Mouse (Mus musculus): ENCODE measurements at regions not wholly inside any gene's neighbourhood (a gene's known extent, or its start where the extent isn't known, plus 50 kb on each side); places are given as distances from the start of the nearest gene placed in this dataset.
A peak's percentile ranks its signal among the peaks of the same experiment; 100 is the strongest.
"Not testable (repeated sequence)": the region's sequence is repeated elsewhere in the genome, so short reads cannot be mapped to it uniquely, and the experiment has no call there.

GRCm38 (mm10) chr19:54115335-54115734 lies 71.4 kb downstream of the Adra2a start:
- H3K4me2 ChIP-seq (ENCODE audit: low read depth, low read length, severe bottlenecking) = peak overlapping the region; percentile 62; the same call in 1 of the 2 replicates
- no peaks in the 10 kb centered on the region for H3K27me3 ChIP-seq (ENCODE audit: control insufficient read depth, insufficient read depth, low read length)
- no peaks in the 10 kb centered on the region for H3K36me3 ChIP-seq (ENCODE audit: control insufficient read depth, insufficient read depth, low read length)
- H3K9me3 ChIP-seq (ENCODE audit: control insufficient read depth, low read length) = no peaks in the 10 kb centered on the region
- no peak overlapping the region for H3K9ac ChIP-seq (ENCODE audit: low read length)
- peak overlapping the region; percentile 37; the same call in 1 of the 2 replicates for H3K4me3 ChIP-seq (ENCODE audit: low read depth, low read length)
- ATAC-seq (replicated peaks; ENCODE audit: low FRiP score) (peak; percentile 27; the same call in 1 of the 2 replicates), DNase-seq (ENCODE audit: low spot score) (no peak)
- no peak overlapping the region for H3K27ac ChIP-seq (ENCODE audit: low read depth, low read length)
- no peaks in the 10 kb centered on the region for H3K4me1 ChIP-seq (replicated peaks; ENCODE audit: control insufficient read depth, insufficient read depth, low read length)
- WGBS = 35% methylated on average over 4 of the region's 4 CpGs

GRCm38 (mm10) chr19:54116829-54117228 lies 72.9 kb downstream of the Adra2a start:
- Histone ChIP-seq H3K27ac (ENCODE audit: low read depth, low read length) (no peak overlapping the region), H3K27me3 (ENCODE audit: control insufficient read depth, insufficient read depth, low read length) (no peaks in the 10 kb centered on the region), H3K4me2 (ENCODE audit: low read depth, low read length, severe bottlenecking) (no peak overlapping the region), H3K9me3 (ENCODE audit: control insufficient read depth, low read length) (no peaks in the 10 kb centered on the region), H3K4me1 (replicated peaks; ENCODE audit: control insufficient read depth, insufficient read depth, low read length) (no peaks in the 10 kb centered on the region), H3K4me3 (ENCODE audit: low read depth, low read length) (no peak overlapping the region), H3K36me3 (ENCODE audit: control insufficient read depth, insufficient read depth, low read length) (no peaks in the 10 kb centered on the region), H3K9ac (ENCODE audit: low read length) (no peak overlapping the region)
- ATAC-seq (replicated peaks; ENCODE audit: low FRiP score) (no peak), DNase-seq (ENCODE audit: low spot score) (no peak)
- WGBS = 88% methylated on average over 4 of the region's 4 CpGs

- Histone ChIP-seq H3K27me3 (ENCODE audit: control insufficient read depth, insufficient read depth, low read length) (no peaks in the 10 kb centered on the region), H3K4me2 (ENCODE audit: low read depth, low read length, severe bottlenecking) (no peak overlapping the region), H3K9me3 (ENCODE audit: control insufficient read depth, low read length) (no peaks in the 10 kb centered on the region), H3K36me3 (ENCODE audit: control insufficient read depth, insufficient read depth, low read length) (no peaks in the 10 kb centered on the region), H3K9ac (ENCODE audit: low read length) (no peak overlapping the region), H3K4me3 (ENCODE audit: low read depth, low read length) (no peak overlapping the region), H3K27ac (ENCODE audit: low read depth, low read length) (no peak overlapping the region), H3K4me1 (replicated peaks; ENCODE audit: control insufficient read depth, insufficient read depth, low read length) (no peaks in the 10 kb centered on the region)
- WGBS = 82% methylated on average over 11 of the region's 11 CpGs
- ATAC-seq (replicated peaks; ENCODE audit: low FRiP score) (no peak), DNase-seq (ENCODE audit: low spot score) (no peak)
These were observed 73.7 kb downstream of the Adra2a start for GRCm38 (mm10) chr19:54117676-54118075.

DNA sequence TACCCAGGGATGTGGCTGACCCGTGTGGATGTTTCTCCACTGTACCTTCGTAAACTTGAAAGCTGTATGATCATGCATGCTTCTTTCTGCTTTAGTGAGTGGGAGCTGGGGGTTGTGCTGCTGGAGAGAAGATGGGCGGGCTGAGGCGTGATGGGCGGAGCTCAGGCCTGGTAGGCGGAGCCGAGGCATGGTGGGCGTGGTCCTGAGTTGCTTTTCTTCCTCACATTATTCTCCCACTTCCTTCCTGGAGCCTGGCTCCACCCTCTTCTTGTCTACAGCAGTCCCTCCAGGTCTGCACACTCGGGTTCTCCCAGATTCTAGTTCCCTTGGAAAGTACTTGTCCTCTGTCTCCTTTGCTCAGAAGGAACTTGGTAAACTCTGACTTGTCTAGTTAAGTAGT lies 79.6 kb downstream of the Adra2a start:
- Histone ChIP-seq H3K4me2 (ENCODE audit: low read depth, low read length, severe bottlenecking) (no peak overlapping the region), H3K9ac (ENCODE audit: low read length) (no peak overlapping the region), H3K27ac (ENCODE audit: low read depth, low read length) (no peak overlapping the region), H3K27me3 (ENCODE audit: control insufficient read depth, insufficient read depth, low read length) (no peaks in the 10 kb centered on the region), H3K9me3 (ENCODE audit: control insufficient read depth, low read length) (no peaks in the 10 kb centered on the region), H3K4me1 (replicated peaks; ENCODE audit: control insufficient read depth, insufficient read depth, low read length) (no peaks in the 10 kb centered on the region), H3K36me3 (ENCODE audit: control insufficient read depth, insufficient read depth, low read length) (no peaks in the 10 kb centered on the region), H3K4me3 (ENCODE audit: low read depth, low read length) (no peak overlapping the region)
- DNase-seq (ENCODE audit: low spot score) = no peak
- no peak for ATAC-seq (replicated peaks; ENCODE audit: low FRiP score)
- WGBS = 76% methylated on average over 9 of the region's 9 CpGs

DNA sequence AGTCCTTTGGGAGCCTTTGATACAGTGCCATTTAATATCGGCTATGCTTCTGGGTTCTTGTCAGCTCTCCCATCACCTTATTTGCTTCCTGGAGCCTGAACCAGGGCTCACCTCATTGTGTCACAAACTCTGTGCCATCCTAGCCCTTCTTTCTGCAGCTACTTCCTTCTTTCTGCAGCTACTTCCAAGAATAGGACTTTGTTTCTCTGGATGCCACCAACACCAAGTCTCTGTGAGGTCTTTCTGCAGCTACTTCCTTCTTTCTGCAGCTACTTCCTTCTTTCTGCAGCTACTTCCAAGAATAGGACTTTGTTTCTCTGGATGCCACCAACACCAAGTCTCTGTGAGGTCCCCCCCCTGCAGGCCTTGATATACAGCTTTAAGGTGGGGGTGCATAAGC lies 107.8 kb downstream of the Adra2a start:
- not testable (repeated sequence) for H3K9ac ChIP-seq (ENCODE audit: low read length); DNase-seq (ENCODE audit: low spot score); H3K9me3 ChIP-seq (ENCODE audit: control insufficient read depth, low read length); H3K4me2 ChIP-seq (ENCODE audit: low read depth, low read length, severe bottlenecking); H3K36me3 ChIP-seq (ENCODE audit: control insufficient read depth, insufficient read depth, low read length); H3K27ac ChIP-seq (ENCODE audit: low read depth, low read length); H3K4me1 ChIP-seq (replicated peaks; ENCODE audit: control insufficient read depth, insufficient read depth, low read length); ATAC-seq (replicated peaks; ENCODE audit: low FRiP score); H3K27me3 ChIP-seq (ENCODE audit: control insufficient read depth, insufficient read depth, low read length); H3K4me3 ChIP-seq (ENCODE audit: low read depth, low read length)
- 100% methylated on average over 1 of the region's 1 CpGs for WGBS

DNA sequence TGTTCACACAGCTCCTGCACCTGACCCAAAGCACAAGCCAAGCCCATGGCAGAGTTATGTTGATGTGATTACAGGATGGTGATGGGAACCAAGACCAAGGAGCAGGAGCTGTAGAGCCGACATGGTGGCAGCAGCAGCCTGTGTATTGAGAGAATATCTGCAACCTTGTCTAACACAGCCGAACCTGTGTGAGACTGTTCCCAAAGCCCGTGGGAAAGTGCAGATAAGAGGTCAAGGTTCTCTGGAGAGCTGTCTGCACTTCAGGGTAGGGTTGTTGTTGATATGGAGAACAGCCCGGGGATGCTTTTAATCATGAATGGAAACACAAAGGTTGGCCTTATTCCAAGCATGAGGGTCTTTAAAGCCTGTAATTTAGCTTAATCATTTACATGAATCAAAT lies 110.4 kb downstream of the Adra2a start:
- H3K9ac ChIP-seq (ENCODE audit: low read length) = no peak overlapping the region
- H3K4me3 ChIP-seq (ENCODE audit: low read depth, low read length) = no peak overlapping the region
- H3K36me3 ChIP-seq (ENCODE audit: control insufficient read depth, insufficient read depth, low read length) = no peaks in the 10 kb centered on the region
- no peaks in the 10 kb centered on the region for H3K27me3 ChIP-seq (ENCODE audit: control insufficient read depth, insufficient read depth, low read length)
- H3K9me3 ChIP-seq (ENCODE audit: control insufficient read depth, low read length) = no peaks in the 10 kb centered on the region
- no peak overlapping the region for H3K4me2 ChIP-seq (ENCODE audit: low read depth, low read length, severe bottlenecking)
- ATAC-seq (replicated peaks; ENCODE audit: low FRiP score) (no peak), DNase-seq (ENCODE audit: low spot score) (no peak)
- no peak overlapping the region for H3K27ac ChIP-seq (ENCODE audit: low read depth, low read length)
- 78% methylated on average over 4 of the region's 4 CpGs for whole genome bisulfite sequencing
- H3K4me1 ChIP-seq (replicated peaks; ENCODE audit: control insufficient read depth, insufficient read depth, low read length) = no peaks in the 10 kb centered on the region

DNA sequence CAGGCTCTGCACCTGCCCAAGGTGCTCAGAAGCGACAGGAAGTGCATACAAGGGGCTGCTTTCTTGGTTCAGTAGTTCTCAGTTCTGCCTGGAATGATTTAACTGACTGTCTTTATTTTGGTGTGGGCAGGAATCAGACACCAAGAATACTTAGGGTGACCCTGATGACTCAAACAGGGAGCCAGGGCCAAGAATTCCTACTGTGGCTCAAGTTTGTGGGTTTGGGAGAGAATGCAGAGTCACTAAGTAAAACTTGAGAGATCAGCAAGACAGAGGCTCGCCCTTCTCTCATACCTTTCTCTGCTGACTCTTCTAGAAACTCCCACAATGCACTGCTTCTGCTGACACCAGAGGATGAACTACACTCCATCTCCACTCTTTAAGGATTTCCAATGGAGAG lies 126.4 kb downstream of the Adra2a start:
- WGBS = 46% methylated on average over 2 of the region's 2 CpGs
- ATAC-seq (replicated peaks; ENCODE audit: low FRiP score) (no peak), DNase-seq (ENCODE audit: low spot score) (no peak)
- Histone ChIP-seq H3K36me3 (ENCODE audit: control insufficient read depth, insufficient read depth, low read length) (no peaks in the 10 kb centered on the region), H3K4me3 (ENCODE audit: low read depth, low read length) (no peak overlapping the region), H3K9me3 (ENCODE audit: control insufficient read depth, low read length) (no peaks in the 10 kb centered on the region), H3K9ac (ENCODE audit: low read length) (no peak overlapping the region), H3K4me2 (ENCODE audit: low read depth, low read length, severe bottlenecking) (no peak overlapping the region), H3K4me1 (replicated peaks; ENCODE audit: control insufficient read depth, insufficient read depth, low read length) (no peaks in the 10 kb centered on the region), H3K27ac (ENCODE audit: low read depth, low read length) (no peak overlapping the region), H3K27me3 (ENCODE audit: control insufficient read depth, insufficient read depth, low read length) (no peaks in the 10 kb centered on the region)

- 91% methylated on average over 14 of the region's 14 CpGs for WGBS
- Histone ChIP-seq H3K4me2 (ENCODE audit: low read depth, low read length, severe bottlenecking) (no peak overlapping the region), H3K27ac (ENCODE audit: low read depth, low read length) (no peak overlapping the region), H3K4me3 (ENCODE audit: low read depth, low read length) (no peak overlapping the region), H3K27me3 (ENCODE audit: control insufficient read depth, insufficient read depth, low read length) (no peaks in the 10 kb centered on the region), H3K9me3 (ENCODE audit: control insufficient read depth, low read length) (no peaks in the 10 kb centered on the region), H3K9ac (ENCODE audit: low read length) (no peak overlapping the region), H3K4me1 (replicated peaks; ENCODE audit: control insufficient read depth, insufficient read depth, low read length) (no peaks in the 10 kb centered on the region), H3K36me3 (ENCODE audit: control insufficient read depth, insufficient read depth, low read length) (no peaks in the 10 kb centered on the region)
- no peak for DNase-seq (ENCODE audit: low spot score)
- no peak for ATAC-seq (replicated peaks; ENCODE audit: low FRiP score)
These were observed 130.4 kb downstream of the Adra2a start for GRCm38 (mm10) chr19:54174090-54175055.

- ATAC-seq (replicated peaks; ENCODE audit: low FRiP score) (no peak), DNase-seq (ENCODE audit: low spot score) (peak; percentile 54)
- no peaks in the 10 kb centered on the region for H3K9me3 ChIP-seq (ENCODE audit: control insufficient read depth, low read length)
- no peak overlapping the region for H3K9ac ChIP-seq (ENCODE audit: low read length)
- no peak overlapping the region for H3K27ac ChIP-seq (ENCODE audit: low read depth, low read length)
- H3K4me3 ChIP-seq (ENCODE audit: low read depth, low read length) = no peak overlapping the region
- no peak overlapping the region for H3K4me2 ChIP-seq (ENCODE audit: low read depth, low read length, severe bottlenecking)
- H3K36me3 ChIP-seq (ENCODE audit: control insufficient read depth, insufficient read depth, low read length) = no peaks in the 10 kb centered on the region
- WGBS = 59% methylated on average over 7 of the region's 7 CpGs
- H3K27me3 ChIP-seq (ENCODE audit: control insufficient read depth, insufficient read depth, low read length) = no peaks in the 10 kb centered on the region
- no peaks in the 10 kb centered on the region for H3K4me1 ChIP-seq (replicated peaks; ENCODE audit: control insufficient read depth, insufficient read depth, low read length)
These were observed 131.8 kb downstream of the Adra2a start for GRCm38 (mm10) chr19:54175766-54176165.

All from forebrain, embryonic 11.5 days (tissue).